Mouse (Mus musculus): ENCODE results near the gene Nadk2. TPM values are rescaled to one million over a fixed set of nuclear protein-coding genes. Genes with fewer than 3 reads are reported as not detected.

Nadk2 gene
- total RNA-seq, 2 experiments from 2014 or later: 62.5 to 70.2 TPM

- no peak for DNase-seq (ENCODE audit: low spot score in 2 of 2)
Observed at GRCm38 (mm10) chr15:9130772-9131498, 59.9 kb downstream of the Nadk2 start.

- no peak for DNase-seq (ENCODE audit: low spot score in 2 of 2)
Observed at GRCm38 (mm10) chr15:9131499-9131888, 60.4 kb downstream of the Nadk2 start.

- peak; percentile 45 to 77 for DNase-seq (ENCODE audit: low spot score in 2 of 2)
Observed at GRCm38 (mm10) chr15:9132693-9133443, 61.8 kb downstream of the Nadk2 start.

- no peak for DNase-seq (ENCODE audit: low spot score in 2 of 2)
Observed at GRCm38 (mm10) chr15:9134891-9135507, 63.9 kb downstream of the Nadk2 start.

GRCm38 (mm10) chr15:9139447-9139846, 68.4 kb downstream of the Nadk2 start:
- no peak for DNase-seq (ENCODE audit: low spot score in 2 of 2)

- DNase-seq (ENCODE audit: low spot score in 2 of 2): peak; percentile 98
Observed at GRCm38 (mm10) chr15:9140252-9140680, 69.2 kb downstream of the Nadk2 start, which contains the start of gene Lmbrd2. Gene Lmbrd2, plus strand, starts transcription at chr15:9140550.

GRCm38 (mm10) chr15:9140684-9141171, 69.7 kb downstream of the Nadk2 start:
- DNase-seq (ENCODE audit: low spot score in 2 of 2): peak; percentile 31 to 56

GRCm38 (mm10) chr15:9155325-9155724, 84.3 kb downstream of the Nadk2 start, which contains the start of gene Skp2:
Gene Skp2, minus strand, starts transcription at chr15:9155425.
- no peak for DNase-seq (ENCODE audit: low spot score in 2 of 2)

Other genes with a start within 250 kb of the Nadk2 start
- gene Ranbp3l, start 103.3 kb upstream of the Nadk2 start, total RNA-seq (2021): 1 to 10 TPM; 8.0 to 8.5 TPM
- gene Lmbrd2, start 69.3 kb downstream of the Nadk2 start, total RNA-seq (2021): 10 to 100 TPM; 62.3 to 62.5 TPM
- gene Skp2, start 84.2 kb downstream of the Nadk2 start, total RNA-seq (2021): 1 to 10 TPM; 4.0 to 4.7 TPM
- not detected for gene Ugt3a1, start 205.6 kb downstream of the Nadk2 start, total RNA-seq (2021)